Mouse (Mus musculus) G1E (cell line): ENCODE results near the gene Axin2. TPM values are rescaled to one million over a fixed set of nuclear protein-coding genes. Genes with fewer than 3 reads are reported as not detected.

ENCODE experiments used
- ATAC-seq: 2 replicates; pipeline ENCODE4 v1.8.0; 2016; ENCODE audit warnings: mild to moderate bottlenecking; ENCODE audit not compliant: insufficient number of reproducible peaks, poor library complexity, low FRiP score, severe bottlenecking; ENCODE audit errors: extremely low read depth
- DNase-seq: peaks from one replicate; pipeline ENCODE4 v3.0.0; 2012; ENCODE audit warnings: low spot score
- H3K27me3 ChIP-seq: 2 replicates; pipeline ENCODE4 v1.6.1; 2012; ENCODE audit warnings: mild to moderate bottlenecking, low read length, inconsistent platforms; ENCODE audit not compliant: insufficient read depth
- H3K36me3 ChIP-seq: replicated peaks from 2 replicates; pipeline ENCODE3; 2012; ENCODE audit warnings: mild to moderate bottlenecking, inconsistent platforms
- H3K4me1 ChIP-seq: 2 replicates; pipeline ENCODE4 v1.6.1; 2012; ENCODE audit warnings: low read depth, low read length, inconsistent platforms, mixed read lengths; ENCODE audit not compliant: insufficient read depth
- H3K4me3 ChIP-seq: 2 replicates; pipeline ENCODE4 v1.5.1; 2012; ENCODE audit warnings: low read depth, mild to moderate bottlenecking, inconsistent platforms, low read length, moderate library complexity, mixed read lengths
- H3K9me3 ChIP-seq: replicated peaks from 2 replicates; pipeline ENCODE4 v1.6.1; 2012; ENCODE audit warnings: inconsistent platforms
- CTCF ChIP-seq: IDR thresholded peaks from 2 replicates; pipeline ENCODE4 v1.5.1; 2012; ENCODE audit warnings: low read depth, low read length, inconsistent platforms, mixed read lengths
- GATA1 ChIP-seq: IDR thresholded peaks from 2 replicates; pipeline ENCODE4 v1.6.1; 2012; ENCODE audit warnings: borderline replicate concordance, low read length, inconsistent platforms, mixed read lengths
- GATA2 ChIP-seq: IDR thresholded peaks from 2 replicates; pipeline ENCODE4 v1.6.1; 2012; ENCODE audit warnings: low read depth, low read length, inconsistent platforms, borderline replicate concordance
- POLR2AphosphoS5 ChIP-seq: IDR thresholded peaks from 2 replicates; pipeline ENCODE4 v1.6.1; 2012; ENCODE audit warnings: low read depth, low read length, inconsistent platforms; ENCODE audit not compliant: insufficient replicate concordance
- TAL1 ChIP-seq: conservative IDR thresholded peaks from 2 replicates; pipeline ENCODE4 v1.6.1; 2012; ENCODE audit warnings: low read depth, low read length, inconsistent platforms, mixed read lengths
- polyA plus RNA-seq: library from polyadenylated mRNA; stranded (reverse); fragments of >175 nt; gene quantifications from 2 replicates; pipeline ENCODE4 v1.2.3, GENCODE M21; 2012
- total RNA-seq, 2 experiments: library from RNA; stranded (forward) in 1 of 2; stranded (reverse) in 1 of 2; fragments of 200-1000 nt in 1 of 2; fragments of >200 nt in 1 of 2; fragmentation: Nextera tagmentation in 1 of 2; gene quantifications; 2 replicates each; pipeline ENCODE4 v1.2.3; 2014 to 2017

Axin2 gene
- total and polyA plus RNA-seq, 3 experiments: not detected

- Histone ChIP-seq H3K36me3 (no peaks in the 10 kb centered on the region), H3K27me3 (no peaks in the 10 kb centered on the region), H3K4me3 (no peak overlapping the region), H3K4me1 (no peaks in the 10 kb centered on the region), H3K9me3 (peaks cover 75% of the 10 kb centered on the region)
- TF ChIP-seq GATA2 (no peak), POLR2AphosphoS5 (no peak), TAL1 (no peak), GATA1 (no peak), CTCF (no peak)
- DNase-seq (no peak), ATAC-seq (no peak)
Measured at GRCm38 (mm10) chr11:108975583-108975982, 55.4 kb downstream of the Axin2 start.

- Histone ChIP-seq H3K4me1 (no peaks in the 10 kb centered on the region), H3K27me3 (no peaks in the 10 kb centered on the region), H3K4me3 (no peak overlapping the region), H3K9me3 (peaks cover 74% of the 10 kb centered on the region), H3K36me3 (no peaks in the 10 kb centered on the region)
- DNase-seq (no peak), ATAC-seq (no peak)
- TF ChIP-seq POLR2AphosphoS5 (no peak), GATA1 (no peak), CTCF (no peak), GATA2 (no peak), TAL1 (no peak)
Measured at GRCm38 (mm10) chr11:108980530-108980929, 60.4 kb downstream of the Axin2 start.

GRCm38 (mm10) chr11:108981012-108981411 lies 60.9 kb downstream of the Axin2 start:
- peaks cover 77% of the 10 kb centered on the region for H3K9me3 ChIP-seq
- TF ChIP-seq TAL1 (no peak), GATA1 (no peak), GATA2 (no peak), POLR2AphosphoS5 (no peak), CTCF (no peak)
- DNase-seq (no peak), ATAC-seq (no peak)
- H3K36me3 ChIP-seq: no peaks in the 10 kb centered on the region
- H3K4me1 ChIP-seq: no peaks in the 10 kb centered on the region
- no peak overlapping the region for H3K4me3 ChIP-seq
- H3K27me3 ChIP-seq: no peaks in the 10 kb centered on the region

GRCm38 (mm10) chr11:108983409-108984064 lies 63.4 kb downstream of the Axin2 start:
- no peaks in the 10 kb centered on the region for H3K4me1 ChIP-seq
- H3K9me3 ChIP-seq: peaks cover 77% of the 10 kb centered on the region
- no peak for ATAC-seq
- TF ChIP-seq GATA2 (no peak), POLR2AphosphoS5 (no peak), GATA1 (no peak), TAL1 (no peak), CTCF (no peak)
- H3K36me3 ChIP-seq: no peaks in the 10 kb centered on the region
- H3K4me3 ChIP-seq: no peak overlapping the region
- H3K27me3 ChIP-seq: no peaks in the 10 kb centered on the region
- no peak for DNase-seq

GRCm38 (mm10) chr11:108984711-108985419 lies 64.7 kb downstream of the Axin2 start:
- ATAC-seq: no peak
- Histone ChIP-seq H3K4me3 (no peak overlapping the region), H3K9me3 (peaks cover 79% of the 10 kb centered on the region), H3K36me3 (no peaks in the 10 kb centered on the region), H3K4me1 (no peaks in the 10 kb centered on the region), H3K27me3 (no peaks in the 10 kb centered on the region)
- no peak for DNase-seq
- TF ChIP-seq POLR2AphosphoS5 (no peak), GATA2 (no peak), GATA1 (no peak), CTCF (no peak), TAL1 (no peak)

GRCm38 (mm10) chr11:108985836-108986235 lies 65.7 kb downstream of the Axin2 start:
- ATAC-seq: no peak
- Histone ChIP-seq H3K4me3 (no peak overlapping the region), H3K4me1 (no peaks in the 10 kb centered on the region), H3K27me3 (no peaks in the 10 kb centered on the region), H3K36me3 (no peaks in the 10 kb centered on the region), H3K9me3 (peaks cover 75% of the 10 kb centered on the region)
- TF ChIP-seq TAL1 (no peak), GATA1 (no peak), GATA2 (no peak), POLR2AphosphoS5 (no peak), CTCF (no peak)
- no peak for DNase-seq
